Mouse (Mus musculus) midbrain, embryonic 16.5 days (tissue): ENCODE measurements at regions not wholly inside any gene's neighbourhood (a gene's known extent, or its start where the extent isn't known, plus 50 kb on each side); places are given as distances from the start of the nearest gene placed in this dataset.
A peak's percentile ranks its signal among the peaks of the same experiment; 100 is the strongest.

Experiments used
- ATAC-seq: fragments of 200-750 bp; cut with Nextera tagmentation; 2 replicates; pipeline ENCODE4 v1.8.0; 2017; ENCODE audit warnings: moderate TSS enrichment
- H3K27ac ChIP-seq: fragments of 300-500 bp; sonication (generic); 2 replicates; pipeline ENCODE4 v1.5.1; 2014; ENCODE audit warnings: mild to moderate bottlenecking, low read length, mixed read lengths
- H3K27me3 ChIP-seq: fragments of 300-500 bp; sonication (generic); 2 replicates; pipeline ENCODE4 v1.6.1; 2014; ENCODE audit warnings: low read depth, low read length, mixed read lengths; ENCODE audit not compliant: control insufficient read depth, insufficient read depth
- H3K36me3 ChIP-seq: fragments of 300-500 bp; sonication (generic); 2 replicates; pipeline ENCODE4 v1.6.1; 2014; ENCODE audit warnings: mild to moderate bottlenecking, low read length, moderate library complexity, mixed read lengths; ENCODE audit not compliant: control insufficient read depth, insufficient read depth
- H3K4me1 ChIP-seq: fragments of 300-500 bp; sonication (generic); 2 replicates; pipeline ENCODE4 v1.6.1; 2014; ENCODE audit warnings: mild to moderate bottlenecking, low read length, mixed read lengths; ENCODE audit not compliant: control insufficient read depth, insufficient read depth
- H3K4me2 ChIP-seq: fragments of 300-500 bp; sonication (generic); 2 replicates; pipeline ENCODE4 v1.6.1; 2014; ENCODE audit warnings: mild to moderate bottlenecking, low read length, mixed read lengths
- H3K4me3 ChIP-seq: fragments of 300-500 bp; sonication (generic); 2 replicates; pipeline ENCODE4 v1.5.1; 2014; ENCODE audit warnings: low read depth, mild to moderate bottlenecking, low read length, moderate library complexity, mixed read lengths
- H3K9ac ChIP-seq: fragments of 300-500 bp; sonication (generic); 2 replicates; pipeline ENCODE4 v1.6.1; 2014; ENCODE audit warnings: low read depth, low read length, mixed read lengths
- H3K9me3 ChIP-seq: fragments of 300-500 bp; sonication (generic); replicated peaks from 2 replicates; pipeline ENCODE4 v1.6.1; 2014; ENCODE audit warnings: mild to moderate bottlenecking, low read length, mixed read lengths; ENCODE audit not compliant: control insufficient read depth, poor library complexity, severe bottlenecking
- WGBS: fragments of 180-500 bp; shearing (Covaris S2); extraction: QIAGEN DNeasy Blood & Tissue Kit; methylation state at CpG from one replicate; pipeline ENCODE4 v1.1.7; 2014; 5-methylcytosine and 5-hydroxymethylcytosine counted together

DNA sequence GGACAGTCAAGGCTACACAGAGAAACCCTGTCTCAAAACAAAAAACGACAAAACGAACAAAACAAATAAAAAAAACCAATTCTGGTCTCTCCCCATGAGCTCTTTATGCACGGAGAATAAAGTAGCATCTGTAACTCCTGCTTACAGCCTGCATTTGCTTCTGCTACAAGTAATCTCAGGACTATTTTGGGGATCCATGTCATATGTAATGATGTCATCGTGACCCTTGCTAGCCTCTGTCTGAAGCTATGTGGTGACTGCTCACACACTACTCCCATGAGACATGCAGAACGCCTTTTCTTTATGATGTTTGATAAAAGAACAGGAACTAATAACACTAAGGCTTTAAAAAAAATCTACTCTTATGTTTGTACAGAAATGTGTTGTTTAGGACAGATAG is 448.0 kb downstream of the Cbln4 start:
- WGBS: 81% methylated on average over 5 of the region's 5 CpGs
- Histone ChIP-seq H3K9ac (no peak overlapping the region), H3K27me3 (no peaks in the 10 kb centered on the region), H3K4me2 (no peak overlapping the region), H3K36me3 (no peaks in the 10 kb centered on the region), H3K4me1 (peaks cover 4% of the 10 kb centered on the region; the same call in 1 of the 2 replicates), H3K27ac (no peak overlapping the region), H3K4me3 (no peak overlapping the region), H3K9me3 (no peaks in the 10 kb centered on the region)
- no peak for ATAC-seq

DNA sequence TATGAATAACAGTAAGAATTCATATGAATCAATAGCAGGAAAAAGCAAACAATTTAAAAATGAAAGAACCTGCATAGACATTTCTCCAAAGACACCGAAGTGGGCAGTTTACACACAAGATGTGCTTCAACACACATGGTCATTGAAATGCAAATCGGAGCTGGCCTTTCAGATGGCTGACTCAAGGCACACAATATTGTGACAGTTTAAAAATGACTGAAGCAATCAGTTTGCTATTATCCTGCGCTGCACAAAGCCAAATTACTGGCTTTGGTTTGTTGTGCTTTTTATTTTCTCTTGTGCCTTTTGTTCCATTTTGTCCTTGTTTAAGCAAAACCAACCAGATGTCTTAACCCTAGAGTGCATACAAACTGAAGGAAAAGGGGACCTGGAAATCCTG is 449.4 kb downstream of the Cbln4 start:
- Histone ChIP-seq H3K9me3 (no peaks in the 10 kb centered on the region), H3K27me3 (no peaks in the 10 kb centered on the region), H3K4me1 (peaks cover 4% of the 10 kb centered on the region; the same call in 1 of the 2 replicates), H3K27ac (no peak overlapping the region), H3K4me3 (no peak overlapping the region), H3K4me2 (no peak overlapping the region), H3K9ac (no peak overlapping the region), H3K36me3 (no peaks in the 10 kb centered on the region)
- no peak for ATAC-seq
- WGBS: 24% methylated on average over 3 of the region's 3 CpGs

DNA sequence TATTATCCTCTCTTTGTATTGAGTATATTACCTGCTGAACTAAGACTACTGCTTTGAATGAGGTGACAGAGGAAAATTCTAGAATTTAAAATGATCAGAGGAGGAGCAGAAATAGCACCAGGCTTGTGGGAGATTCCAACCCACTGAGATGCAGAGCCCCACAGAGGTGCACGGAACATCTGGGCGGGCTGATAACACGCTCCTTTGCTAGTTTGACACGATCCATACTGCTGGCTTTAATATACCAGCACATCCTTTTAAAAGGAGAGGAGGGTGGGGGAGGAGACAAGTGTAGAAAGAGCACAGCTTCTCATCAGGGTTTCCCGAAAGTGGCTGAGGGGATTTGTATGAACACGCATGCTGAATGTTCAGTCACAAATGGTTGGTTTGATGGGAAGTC is 451.0 kb downstream of the Cbln4 start:
- no peaks in the 10 kb centered on the region for H3K9me3 ChIP-seq
- H3K27me3 ChIP-seq: no peaks in the 10 kb centered on the region
- no peaks in the 10 kb centered on the region for H3K36me3 ChIP-seq
- H3K4me3 ChIP-seq: no peak overlapping the region
- ATAC-seq: peak; percentile 52; the same call in 1 of the 2 replicates
- no peak overlapping the region for H3K4me2 ChIP-seq
- 74% methylated on average over 6 of the region's 6 CpGs for WGBS
- no peak overlapping the region for H3K27ac ChIP-seq
- H3K9ac ChIP-seq: no peak overlapping the region
- H3K4me1 ChIP-seq: peaks cover 16% of the 10 kb centered on the region

DNA sequence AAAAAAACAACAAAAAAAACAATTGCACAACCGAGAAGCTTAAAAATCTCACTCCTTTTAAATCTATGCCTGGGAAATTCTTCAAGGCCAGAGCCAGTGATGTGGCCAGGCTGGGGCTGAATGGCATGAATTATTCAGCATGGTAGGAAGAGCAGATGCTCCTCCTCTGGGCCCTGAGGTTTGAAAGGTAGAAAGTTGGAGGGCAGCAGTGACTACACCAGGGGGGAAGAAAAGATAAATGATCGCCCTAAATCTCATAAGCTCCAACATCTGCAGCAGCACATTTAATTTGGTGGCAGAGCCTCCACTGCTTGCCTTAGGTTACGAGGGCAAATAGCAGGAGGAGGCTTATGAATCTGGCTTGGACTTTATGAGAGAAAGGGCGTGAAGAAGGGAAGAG is 455.1 kb downstream of the Cbln4 start:
- H3K27ac ChIP-seq: peak overlapping the region; percentile 40; the same call in 1 of the 2 replicates
- peaks cover 17% of the 10 kb centered on the region for H3K4me1 ChIP-seq
- H3K9me3 ChIP-seq: no peaks in the 10 kb centered on the region
- no peaks in the 10 kb centered on the region for H3K27me3 ChIP-seq
- H3K9ac ChIP-seq: no peak overlapping the region
- peak; percentile 57; the same call in 1 of the 2 replicates for ATAC-seq
- no peaks in the 10 kb centered on the region for H3K36me3 ChIP-seq
- 24% methylated on average over 4 of the region's 4 CpGs for WGBS
- no peak overlapping the region for H3K4me2 ChIP-seq
- no peak overlapping the region for H3K4me3 ChIP-seq

DNA sequence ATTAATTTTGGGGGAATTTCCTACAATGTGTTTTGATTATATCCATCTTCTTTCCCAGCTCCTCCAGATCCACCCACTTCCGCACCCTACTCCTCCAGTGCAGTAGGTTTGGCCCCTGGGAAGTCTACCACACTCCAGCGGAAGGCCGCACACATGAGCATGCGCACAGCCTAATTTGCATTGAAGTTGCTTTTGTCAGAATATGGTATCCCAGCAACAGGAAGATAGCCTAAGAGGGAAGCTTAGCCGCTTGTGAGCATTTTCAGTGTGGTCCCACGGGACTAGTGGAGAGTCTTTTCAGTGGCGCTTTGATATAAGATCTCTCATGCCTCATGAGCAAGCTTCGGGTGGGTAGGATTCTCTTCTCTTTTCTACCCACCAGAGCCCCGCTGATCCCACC is 455.6 kb downstream of the Cbln4 start:
- Histone ChIP-seq H3K4me1 (peaks cover 16% of the 10 kb centered on the region), H3K9ac (no peak overlapping the region), H3K4me3 (no peak overlapping the region), H3K27ac (peak overlapping the region; percentile 40), H3K4me2 (no peak overlapping the region; the same call in 1 of the 2 replicates), H3K9me3 (no peaks in the 10 kb centered on the region), H3K36me3 (no peaks in the 10 kb centered on the region), H3K27me3 (no peaks in the 10 kb centered on the region)
- ATAC-seq: peak; percentile 86
- WGBS: 11% methylated on average over 9 of the region's 9 CpGs

DNA sequence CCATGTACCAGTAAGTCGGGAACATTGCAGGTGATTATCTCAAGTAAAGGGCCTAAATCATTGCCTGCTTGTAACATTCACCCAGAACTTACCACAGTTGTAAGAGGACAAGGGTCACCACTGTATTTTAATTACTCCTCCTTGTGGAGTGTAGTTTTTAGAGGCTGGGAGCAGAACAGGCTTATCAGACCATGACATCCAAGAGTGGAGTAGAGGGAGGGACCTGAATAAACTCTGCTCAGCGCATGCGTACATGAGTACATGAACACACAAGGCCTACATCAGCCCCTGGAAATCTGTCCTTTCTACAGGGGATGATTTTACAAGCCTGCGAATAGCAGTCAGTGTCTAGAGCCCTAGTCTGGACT is 456.4 kb downstream of the Cbln4 start:
- H3K27me3 ChIP-seq: no peaks in the 10 kb centered on the region
- no peak overlapping the region for H3K9ac ChIP-seq
- 97% methylated on average over 4 of the region's 4 CpGs for WGBS
- no peaks in the 10 kb centered on the region for H3K9me3 ChIP-seq
- no peak overlapping the region for H3K4me2 ChIP-seq
- peaks cover 12% of the 10 kb centered on the region for H3K4me1 ChIP-seq
- H3K36me3 ChIP-seq: no peaks in the 10 kb centered on the region
- no peak overlapping the region for H3K27ac ChIP-seq
- no peak for ATAC-seq
- H3K4me3 ChIP-seq: no peak overlapping the region

DNA sequence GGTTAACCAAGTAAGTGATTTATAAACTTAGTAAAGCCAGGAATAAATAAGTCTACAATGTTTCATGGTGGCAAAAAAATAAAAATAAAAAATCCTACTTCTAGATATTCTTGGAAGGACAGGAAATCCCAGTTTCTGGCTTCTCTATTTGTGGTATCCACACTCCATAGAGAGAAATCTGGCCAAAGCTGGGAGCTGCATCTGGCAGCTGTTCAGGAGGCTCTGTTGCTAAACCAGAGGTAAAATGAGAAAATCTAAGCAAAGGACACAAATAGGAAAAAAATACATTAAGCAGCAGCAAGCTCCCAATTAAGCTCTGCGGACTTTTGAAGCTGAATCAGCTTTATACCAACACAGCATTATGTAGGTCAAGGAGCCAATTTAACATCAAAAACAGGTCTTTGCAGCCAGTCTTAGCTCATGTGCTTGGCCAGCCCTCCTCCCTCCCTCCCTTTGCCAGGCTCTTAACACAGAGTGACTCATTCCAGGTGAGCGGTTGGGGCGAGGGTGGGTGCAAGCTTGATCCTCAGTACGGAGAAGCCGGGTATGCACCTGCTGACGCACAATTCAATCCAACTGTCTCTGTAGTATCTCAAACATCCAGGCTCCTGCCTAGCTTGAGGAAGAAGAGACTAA is 456.9 kb downstream of the Cbln4 start:
- Histone ChIP-seq H3K27ac (no peak overlapping the region), H3K4me3 (no peak overlapping the region), H3K27me3 (no peaks in the 10 kb centered on the region), H3K4me2 (no peak overlapping the region), H3K4me1 (peaks cover 12% of the 10 kb centered on the region), H3K9me3 (no peaks in the 10 kb centered on the region), H3K36me3 (no peaks in the 10 kb centered on the region), H3K9ac (no peak overlapping the region)
- ATAC-seq: no peak
- 82% methylated on average over 6 of the region's 6 CpGs for WGBS

DNA sequence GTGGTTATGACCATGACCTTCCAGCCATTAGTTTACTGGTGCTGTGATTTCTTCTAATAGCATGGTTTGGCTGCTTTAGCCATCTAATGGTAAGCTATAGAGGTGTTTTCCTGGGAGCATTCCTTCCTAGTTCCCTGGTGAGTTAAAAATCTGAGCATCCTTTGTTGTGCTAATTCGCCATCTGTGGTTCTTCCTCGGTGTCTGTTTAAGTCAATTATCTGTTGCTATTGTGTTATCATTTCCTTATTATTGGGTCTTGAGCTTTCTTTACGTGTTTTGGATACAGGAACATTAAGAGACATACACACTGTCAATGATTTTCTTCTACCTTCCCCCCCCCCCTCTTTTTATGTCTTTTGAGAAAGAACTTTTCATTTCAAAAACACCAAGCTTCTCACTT is 468.9 kb downstream of the Cbln4 start:
- no peak overlapping the region for H3K27ac ChIP-seq
- no peaks in the 10 kb centered on the region for H3K4me1 ChIP-seq
- H3K27me3 ChIP-seq: no peaks in the 10 kb centered on the region
- no peak for ATAC-seq
- 37% methylated on average over 3 of the region's 3 CpGs for WGBS
- H3K4me3 ChIP-seq: no peak overlapping the region
- H3K36me3 ChIP-seq: no peaks in the 10 kb centered on the region
- H3K4me2 ChIP-seq: no peak overlapping the region
- no peaks in the 10 kb centered on the region for H3K9me3 ChIP-seq
- H3K9ac ChIP-seq: no peak overlapping the region

DNA sequence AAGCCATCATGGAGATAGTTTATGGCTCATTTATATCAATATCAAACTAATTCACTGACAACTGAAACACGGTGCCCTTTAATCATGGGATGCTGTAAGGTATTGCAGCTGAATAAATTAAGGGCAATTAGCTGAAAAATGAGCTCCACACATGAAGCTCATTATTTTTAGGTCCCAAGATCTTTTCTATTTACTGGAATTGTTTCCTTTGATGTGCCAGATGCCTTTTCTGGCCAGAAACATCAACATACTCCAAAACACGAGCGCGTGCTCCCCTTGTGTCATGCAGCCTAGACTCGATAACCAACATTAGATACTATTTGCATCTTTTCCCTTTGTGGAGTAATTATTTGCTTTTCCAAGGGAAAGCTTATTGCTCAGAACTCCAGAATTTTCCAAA is 480.6 kb downstream of the Cbln4 start:
- ATAC-seq: no peak
- Histone ChIP-seq H3K9me3 (no peaks in the 10 kb centered on the region), H3K27ac (no peak overlapping the region), H3K4me2 (no peak overlapping the region), H3K4me1 (no peaks in the 10 kb centered on the region), H3K36me3 (no peaks in the 10 kb centered on the region), H3K4me3 (no peak overlapping the region), H3K9ac (no peak overlapping the region), H3K27me3 (no peaks in the 10 kb centered on the region)
- WGBS: 67% methylated on average over 5 of the region's 5 CpGs
